1 mouse cellular context compared by ENCODE assay signal in the genomic region with DNA sequence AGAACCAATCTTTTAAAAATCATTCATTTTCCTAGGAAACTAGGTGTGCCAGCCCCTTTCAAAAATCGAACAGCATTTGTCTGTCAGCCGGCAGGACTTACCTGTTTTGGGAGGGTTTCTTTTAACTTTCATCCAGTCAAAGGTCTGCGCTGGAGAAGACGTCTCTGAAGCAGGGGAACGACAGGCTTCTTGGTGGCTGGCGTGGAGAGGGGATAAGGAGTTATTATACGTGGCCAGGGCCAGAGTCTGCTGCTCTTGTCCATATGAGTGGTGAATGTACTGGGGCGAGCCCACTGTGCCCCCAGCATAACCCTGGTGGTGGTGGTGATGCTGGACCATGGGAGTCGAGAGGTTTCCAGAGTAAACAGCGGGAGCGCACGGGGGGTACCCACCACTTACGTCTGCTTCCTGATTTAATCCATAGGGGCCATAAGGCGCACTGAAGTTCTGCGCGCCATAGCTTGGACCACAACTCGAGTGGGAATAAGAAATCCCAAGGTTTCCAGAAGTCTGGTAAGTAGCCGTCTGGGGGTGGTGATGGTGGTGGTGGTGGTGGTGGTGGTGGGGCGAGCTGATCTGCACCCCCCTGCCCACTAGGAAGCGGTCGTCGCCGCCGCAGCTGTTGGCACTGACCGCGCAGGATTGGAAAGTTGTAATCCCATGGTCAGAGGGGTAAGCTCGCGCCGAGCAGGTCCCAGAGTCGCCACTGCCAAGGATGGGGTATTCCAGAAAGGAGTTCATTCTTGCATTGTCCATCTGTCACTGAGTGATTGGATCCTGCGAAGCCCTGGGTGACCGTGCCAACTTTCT.
TF ChIP-seq lines count a peak whose summit lies in the region.

No protein-coding gene starts in this region.

TF ChIP-seq in CH12.LX, 34 proteins besides CTCF, POLR2A, EP300 and RAD21:
- TF ChIP-seq ZKSCAN1 (IDR thresholded peaks at IDR 0.05; ENCODE audit: borderline replicate concordance, low read depth, low read length) (no peak), IRF4 (IDR thresholded peaks at IDR 0.05; ENCODE audit: low read depth, low read length) (peak; percentile 86)
